Mouse (Mus musculus): Measurements from ENCODE around the gene Zbtb38.
A peak's percentile ranks its signal among the peaks of the same experiment; 100 is the strongest.
"Not testable (repeated sequence)": the region's sequence is repeated elsewhere in the genome, so short reads cannot be mapped to it uniquely, and the experiment has no call there.

The Zbtb38 gene

DNA sequence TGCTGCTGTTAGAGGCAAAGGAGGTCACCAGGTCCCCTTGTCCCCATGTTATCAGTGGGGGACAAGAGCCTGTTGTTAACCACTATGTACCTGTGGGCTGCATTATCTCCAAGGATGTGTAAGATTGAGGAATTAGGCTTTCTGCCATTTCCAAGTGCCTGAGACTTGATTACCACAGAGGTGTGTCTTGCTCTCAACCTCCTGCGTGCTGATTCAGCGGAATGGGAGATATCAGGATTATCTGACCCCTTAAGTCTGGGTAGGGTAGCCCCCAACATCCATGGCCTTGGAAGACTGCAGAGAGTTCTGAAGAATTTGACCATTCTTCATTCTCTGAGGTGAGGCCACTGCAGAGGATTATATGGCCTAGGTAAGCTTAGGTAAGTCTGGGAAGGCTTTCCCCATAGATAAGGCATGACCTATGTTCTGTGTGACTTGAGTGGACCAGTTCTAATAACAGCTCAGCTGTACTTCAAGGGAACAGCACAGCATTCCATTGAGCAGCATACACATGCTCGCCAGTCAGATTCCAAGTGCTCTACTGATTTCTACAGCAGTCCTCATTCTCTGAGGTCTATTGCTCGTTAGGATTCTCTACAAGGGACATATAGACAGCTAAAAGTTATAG lies 68.4 kb downstream of the Zbtb38 start:
- peak in 1 of 2 experiments; percentile 17 for DNase-seq (ENCODE audit: low spot score in 2 of 2)

- DNase-seq (ENCODE audit: low spot score in 2 of 2) = peak in 1 of 2 experiments; percentile 9
These were observed 74.0 kb downstream of the Zbtb38 start for GRCm38 (mm10) chr9:96678611-96679010.

DNA sequence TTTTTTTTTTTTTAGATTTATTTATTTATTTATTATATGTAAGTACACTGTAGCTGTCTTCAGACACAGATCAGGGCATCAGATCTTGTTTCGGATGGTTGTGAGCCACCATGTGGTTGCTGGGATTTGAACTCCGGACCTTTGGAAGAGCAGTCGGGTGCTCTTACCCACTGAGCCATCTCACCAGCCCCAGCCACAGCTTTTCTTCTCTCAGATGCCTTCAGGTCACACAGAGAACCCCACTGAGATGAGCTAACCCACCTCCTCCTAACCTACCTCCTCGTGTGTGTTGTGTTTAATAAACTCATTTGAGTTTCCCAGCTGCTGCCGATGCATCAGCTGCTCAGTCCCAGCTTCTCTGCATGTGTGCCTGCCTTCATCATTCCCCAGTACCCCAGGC lies 74.9 kb downstream of the Zbtb38 start:
- DNase-seq (ENCODE audit: low spot score in 2 of 2) = not testable (repeated sequence)

GRCm38 (mm10) chr9:96676671-96677070 lies 76.0 kb downstream of the Zbtb38 start:
- DNase-seq (ENCODE audit: low spot score in 2 of 2) = peak in 1 of 2 experiments; percentile 20

GRCm38 (mm10) chr9:96675763-96676640 lies 76.6 kb downstream of the Zbtb38 start:
- peak in 1 of 2 experiments; percentile 16 for DNase-seq (ENCODE audit: low spot score in 2 of 2)

- DNase-seq (ENCODE audit: low spot score in 2 of 2) = peak in 1 of 2 experiments; percentile 51
These were observed 77.4 kb downstream of the Zbtb38 start for GRCm38 (mm10) chr9:96675071-96675762.

- peak in 1 of 2 experiments; percentile 16 for DNase-seq (ENCODE audit: low spot score in 2 of 2)
These were observed 78.3 kb downstream of the Zbtb38 start for GRCm38 (mm10) chr9:96674301-96674700.

- peak in 1 of 2 experiments; percentile 27 for DNase-seq (ENCODE audit: low spot score in 2 of 2)
These were observed 80.2 kb downstream of the Zbtb38 start for GRCm38 (mm10) chr9:96672466-96672865.

DNA sequence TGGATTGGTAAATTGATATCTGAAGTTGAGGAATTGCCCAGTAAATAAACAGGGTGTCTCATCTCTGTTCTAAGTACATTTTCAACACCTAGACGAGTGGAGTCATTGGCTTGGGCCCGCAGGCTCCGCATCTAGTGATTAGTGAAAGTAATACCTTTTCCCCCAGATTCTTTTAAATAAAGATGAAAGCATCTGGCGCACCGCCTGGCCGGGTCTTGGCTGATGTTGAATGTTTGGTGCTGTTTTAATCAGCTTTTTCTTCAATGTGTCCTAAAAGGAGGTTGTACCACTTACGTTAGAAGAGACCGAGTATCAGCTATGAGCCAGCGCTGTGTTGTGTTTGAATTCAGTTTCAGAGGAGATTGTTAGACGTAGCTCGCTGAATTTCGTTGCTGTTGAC lies 81.4 kb downstream of the Zbtb38 start:
- peak; percentile 65 to 73 for DNase-seq (ENCODE audit: low spot score in 2 of 2)

GRCm38 (mm10) chr9:96669877-96670276 lies 82.8 kb downstream of the Zbtb38 start:
- peak; percentile 98 for DNase-seq (ENCODE audit: low spot score in 2 of 2)

GRCm38 (mm10) chr9:96668628-96669027 lies 84.0 kb downstream of the Zbtb38 start:
- peak; percentile 84 to 88 for DNase-seq (ENCODE audit: low spot score in 2 of 2)

DNA sequence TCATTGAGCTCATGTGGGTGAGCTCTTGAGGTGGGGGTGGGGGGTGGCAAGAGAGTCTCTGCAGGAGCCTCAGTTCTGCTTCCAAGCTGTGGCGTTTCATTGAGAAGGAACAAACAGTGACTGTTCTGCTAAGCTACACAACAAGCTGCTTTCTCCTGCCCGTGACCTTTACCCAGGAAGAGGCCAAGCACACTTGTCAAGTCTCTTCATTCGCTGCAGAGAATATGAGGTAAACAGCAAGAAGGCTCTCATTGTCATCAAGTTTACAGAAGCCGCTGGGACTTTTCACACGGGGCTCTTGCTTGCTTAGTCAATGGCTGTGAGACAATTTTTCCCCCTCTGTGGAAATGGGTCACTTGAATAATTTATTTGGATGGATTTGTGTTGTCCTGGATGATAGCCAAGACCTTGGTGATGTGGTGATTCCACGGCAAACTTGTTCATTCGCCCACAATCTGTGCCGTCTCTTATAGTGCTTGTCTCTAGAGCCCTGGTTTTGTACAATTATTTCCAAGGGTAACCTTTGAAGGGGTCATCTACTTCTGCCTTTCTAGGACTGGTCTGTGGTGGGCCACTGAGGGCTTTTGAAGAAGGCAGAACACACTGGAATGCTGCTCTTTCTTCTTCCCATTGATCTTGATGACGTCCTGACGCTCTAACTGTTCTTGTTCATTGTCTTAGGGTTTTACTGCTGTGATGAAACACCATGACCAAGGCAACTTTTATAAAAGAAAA lies 92.0 kb downstream of the Zbtb38 start:
- peak; percentile 54 to 81 for DNase-seq (ENCODE audit: low spot score in 2 of 2)

DNA sequence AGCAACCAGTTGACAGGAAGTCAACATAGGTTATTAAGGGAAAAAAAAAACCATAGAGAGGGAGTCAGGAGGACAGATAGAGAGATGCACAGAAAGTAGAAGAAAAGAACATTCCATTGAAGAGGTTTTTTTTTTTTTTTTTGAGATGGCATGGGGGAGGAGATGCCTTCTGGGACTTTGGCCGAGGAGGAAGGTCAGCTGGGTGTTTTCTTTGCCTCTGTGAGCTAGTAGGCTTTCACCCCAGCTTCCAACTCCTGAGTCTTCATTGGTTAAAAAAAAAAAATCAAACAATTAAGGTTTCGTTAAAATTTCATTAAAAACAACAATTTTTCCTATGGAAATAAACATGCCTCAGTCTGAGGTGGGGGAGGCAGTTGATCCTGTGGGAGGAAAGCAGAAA lies 92.8 kb downstream of the Zbtb38 start:
- no peak for DNase-seq (ENCODE audit: low spot score in 2 of 2)

- DNase-seq (ENCODE audit: low spot score in 2 of 2) = no peak
These were observed 99.1 kb downstream of the Zbtb38 start for GRCm38 (mm10) chr9:96653538-96653937.

- no peak for DNase-seq (ENCODE audit: low spot score in 2 of 2)
These were observed 99.9 kb downstream of the Zbtb38 start for GRCm38 (mm10) chr9:96652763-96653162.

- DNase-seq (ENCODE audit: low spot score in 2 of 2) = no peak
These were observed 101.8 kb downstream of the Zbtb38 start for GRCm38 (mm10) chr9:96650807-96651206.

- no peak for DNase-seq (ENCODE audit: low spot score in 2 of 2)
These were observed 102.7 kb downstream of the Zbtb38 start for GRCm38 (mm10) chr9:96649924-96650323.

DNA sequence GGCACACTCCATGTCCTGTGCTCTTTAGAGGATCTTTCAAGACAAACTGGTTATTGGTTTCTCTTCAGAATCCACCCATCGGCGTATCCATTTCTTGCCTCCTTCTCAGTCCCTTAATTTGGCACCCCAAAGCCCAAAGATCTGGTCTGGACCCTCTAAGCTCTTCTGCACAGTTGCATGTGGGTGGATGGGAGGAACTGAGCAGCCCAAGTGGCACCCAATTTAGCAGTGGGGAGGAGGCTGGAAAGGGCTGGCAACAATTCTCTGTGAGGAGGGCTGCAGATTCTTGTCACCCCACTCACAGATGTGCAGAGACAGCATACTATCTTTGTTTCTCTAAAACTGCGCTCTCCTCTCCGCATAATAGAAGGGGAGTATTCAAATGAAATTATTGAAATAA lies 103.3 kb downstream of the Zbtb38 start:
- DNase-seq (ENCODE audit: low spot score in 2 of 2) = no peak

GRCm38 (mm10) chr9:96646668-96647295 lies 105.8 kb downstream of the Zbtb38 start:
- DNase-seq (ENCODE audit: low spot score in 2 of 2) = no peak

DNA sequence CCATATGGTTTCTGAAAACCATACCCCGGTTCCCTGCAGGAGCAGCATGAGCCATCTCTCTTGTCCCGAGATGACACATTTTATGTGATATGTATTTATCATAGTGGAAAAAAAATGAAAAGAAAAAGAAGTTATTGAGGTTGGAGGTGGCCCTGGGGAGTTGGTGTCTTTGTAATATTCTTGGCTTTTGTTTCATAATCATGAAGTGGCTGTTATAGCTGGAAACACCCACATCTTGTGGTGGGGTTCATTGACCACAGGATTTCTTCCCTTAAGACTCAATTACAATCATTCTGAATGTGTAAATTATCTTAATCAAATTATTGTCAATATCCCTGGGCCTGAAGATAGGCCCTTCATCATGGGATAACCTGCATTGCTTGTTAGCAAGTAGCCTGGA lies 107.8 kb downstream of the Zbtb38 start:
- no peak for DNase-seq (ENCODE audit: low spot score in 2 of 2)

DNA sequence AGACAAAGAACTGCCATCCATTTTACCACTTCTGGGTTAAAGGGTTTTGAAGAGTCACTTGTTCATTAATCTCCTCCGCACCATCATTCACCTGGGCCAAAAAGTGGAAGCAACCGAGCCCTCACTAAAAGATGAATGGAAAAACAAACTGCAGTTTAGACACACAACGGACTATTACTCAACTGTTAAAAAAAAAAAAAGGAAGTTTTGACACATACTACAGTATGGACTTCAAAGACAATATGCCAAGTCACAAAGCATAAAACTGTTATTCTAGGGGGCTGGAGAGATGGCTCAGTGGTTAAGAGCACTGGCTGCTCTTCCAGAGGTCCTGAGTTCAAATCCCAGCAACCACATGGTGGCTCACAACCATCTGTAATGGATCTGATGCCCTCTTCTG lies 108.6 kb downstream of the Zbtb38 start:
- not testable (repeated sequence) for DNase-seq (ENCODE audit: low spot score in 2 of 2)

Measured in right cerebral cortex, postnatal 10 days (tissue).